Mouse (Mus musculus) intestine, embryonic 14.5 days (tissue): ENCODE measurements around the gene Mtf2. TPM values are rescaled to one million over a fixed set of nuclear protein-coding genes. Genes with fewer than 3 reads are reported as not detected.

Experiments used
- ATAC-seq: fragments of 200-750 bp; cut with Nextera tagmentation; replicated peaks from 2 replicates; pipeline ENCODE4 v1.8.0; 2017; ENCODE audit warnings: low read depth, moderate number of reproducible peaks, moderate TSS enrichment, moderate library complexity; ENCODE audit not compliant: low FRiP score, low TSS enrichment
- DNase-seq: peaks from one replicate; pipeline ENCODE4 v3.0.0-alpha.2; 2018; ENCODE audit warnings: low spot score
- H3K27ac ChIP-seq: fragments of 300-500 bp; sonication (generic); 2 replicates; pipeline ENCODE4 v1.5.1; 2014; ENCODE audit warnings: low read depth, mild to moderate bottlenecking, control low read depth
- H3K27me3 ChIP-seq: fragments of 300-500 bp; sonication (generic); replicated peaks from 2 replicates; pipeline ENCODE4 v1.6.1; 2014; ENCODE audit warnings: low read length, control low read depth; ENCODE audit not compliant: control insufficient read depth, insufficient read depth
- H3K36me3 ChIP-seq: fragments of 300-500 bp; sonication (generic); 2 replicates; pipeline ENCODE4 v1.6.1; 2014; ENCODE audit warnings: low read length, control low read depth; ENCODE audit not compliant: control insufficient read depth, insufficient read depth
- H3K4me1 ChIP-seq: fragments of 300-500 bp; sonication (generic); replicated peaks from 2 replicates; pipeline ENCODE4 v1.6.1; 2014; ENCODE audit warnings: low read length, control low read depth, mixed read lengths; ENCODE audit not compliant: control insufficient read depth, insufficient read depth
- H3K4me2 ChIP-seq: fragments of 300-500 bp; sonication (generic); 2 replicates; pipeline ENCODE4 v1.6.1; 2014; ENCODE audit warnings: low read length
- H3K4me3 ChIP-seq: fragments of 300-500 bp; sonication (generic); 2 replicates; pipeline ENCODE4 v1.5.1; 2014; ENCODE audit warnings: low read depth, low read length, control low read depth, mixed read lengths
- H3K9ac ChIP-seq: fragments of 300-500 bp; sonication (generic); 2 replicates; pipeline ENCODE4 v1.6.1; 2014; ENCODE audit warnings: mild to moderate bottlenecking, low read length
- H3K9me3 ChIP-seq: fragments of 300-500 bp; sonication (generic); 2 replicates; pipeline ENCODE4 v1.6.1; 2016; ENCODE audit warnings: low read length, control low read depth; ENCODE audit not compliant: control insufficient read depth
- WGBS: fragments of 180-500 bp; shearing (Covaris S2); extraction: QIAGEN DNeasy Blood & Tissue Kit; methylation state at CpG from one replicate; pipeline ENCODE4 v1.1.7; 2014; 5-methylcytosine and 5-hydroxymethylcytosine counted together
- polyA plus RNA-seq: library from polyadenylated mRNA; unstranded; fragments of >200 nt; fragmentation: Nextera tagmentation; extraction: Ambion mirVana; gene quantifications from 2 replicates; pipeline ENCODE4 v1.2.1, GENCODE M21; 2014

Gene Mtf2
- polyA plus RNA-seq, 1 experiment from 2014 or later: 96.6 TPM

DNA sequence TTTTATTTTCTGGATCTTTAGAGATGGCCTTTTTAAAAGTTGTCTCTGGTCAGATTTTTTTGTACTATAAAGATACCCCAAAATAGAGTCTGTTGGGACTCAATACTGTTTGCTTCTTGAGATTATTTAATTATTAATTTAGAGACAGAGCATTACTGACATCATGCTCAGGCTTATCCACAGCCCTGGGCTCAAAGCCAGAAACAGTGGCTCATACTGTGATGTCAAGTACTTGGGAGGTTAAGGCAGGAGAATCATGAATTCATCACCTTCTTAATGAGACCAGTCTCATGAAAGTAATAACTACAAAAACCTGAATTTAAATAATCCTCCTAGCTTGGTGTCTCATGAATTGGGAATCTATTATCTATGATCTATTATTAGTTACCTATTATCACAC lies 34.7 kb downstream of the Mtf2 start:
- ATAC-seq: no peak
- H3K36me3 ChIP-seq: peaks cover 83% of the 10 kb centered on the region
- no peaks in the 10 kb centered on the region for H3K4me1 ChIP-seq
- H3K27me3 ChIP-seq: no peaks in the 10 kb centered on the region
- no peak overlapping the region for H3K4me2 ChIP-seq
- H3K9me3 ChIP-seq: no peaks in the 10 kb centered on the region
- DNase-seq: no peak
- no peak overlapping the region for H3K9ac ChIP-seq
- no peak overlapping the region for H3K27ac ChIP-seq
- H3K4me3 ChIP-seq: no peak overlapping the region

DNA sequence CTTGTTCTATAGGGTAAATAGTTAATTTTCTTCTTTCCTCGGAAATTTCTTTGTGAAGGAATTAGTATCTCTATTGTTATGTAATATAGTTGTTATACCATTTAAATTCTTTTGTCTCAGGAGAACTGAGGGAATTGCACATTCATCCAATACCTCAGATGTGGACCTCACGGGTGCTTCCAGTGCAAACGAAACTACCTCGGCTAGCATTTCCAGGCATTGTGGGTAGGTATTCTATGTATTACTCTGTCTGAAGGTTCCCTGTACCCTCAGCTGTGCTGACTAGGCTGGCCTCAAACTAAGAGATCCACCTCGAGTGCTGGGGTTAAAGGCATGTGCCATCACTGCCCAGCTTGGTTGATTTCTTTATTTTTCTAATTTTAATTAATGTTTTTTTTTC lies 38.8 kb downstream of the Mtf2 start:
- Histone ChIP-seq H3K4me1 (no peaks in the 10 kb centered on the region), H3K27me3 (no peaks in the 10 kb centered on the region), H3K9me3 (no peaks in the 10 kb centered on the region), H3K27ac (no peak overlapping the region), H3K4me3 (no peak overlapping the region), H3K36me3 (peaks cover 75% of the 10 kb centered on the region), H3K4me2 (no peak overlapping the region), H3K9ac (no peak overlapping the region)
- no peak for ATAC-seq
- WGBS: 90% methylated on average over 5 of the region's 5 CpGs
- DNase-seq: no peak

DNA sequence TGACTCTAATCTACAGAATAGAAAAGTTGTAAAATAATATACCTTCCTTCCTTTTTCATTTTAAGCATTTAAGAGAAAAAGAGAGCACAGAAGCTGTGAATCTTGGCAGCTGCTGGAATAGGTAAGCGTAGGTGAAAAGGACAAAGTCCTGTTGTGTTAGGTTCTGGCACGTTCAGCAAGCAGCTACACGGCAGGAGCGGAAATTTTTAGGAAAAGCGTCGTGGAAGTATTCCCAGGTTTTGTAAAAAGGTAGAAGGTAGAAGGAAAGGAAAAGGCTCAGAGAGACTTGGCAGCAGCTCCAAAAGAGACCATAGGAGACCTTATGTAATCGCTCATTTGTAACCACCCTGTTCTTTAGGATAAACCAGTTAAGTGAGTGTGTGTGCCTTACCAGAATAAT lies 43.9 kb downstream of the Mtf2 start:
- Histone ChIP-seq H3K36me3 (peaks cover 49% of the 10 kb centered on the region), H3K4me1 (no peaks in the 10 kb centered on the region), H3K4me3 (no peak overlapping the region), H3K27ac (no peak overlapping the region), H3K9ac (no peak overlapping the region), H3K9me3 (no peaks in the 10 kb centered on the region), H3K4me2 (no peak overlapping the region), H3K27me3 (no peaks in the 10 kb centered on the region)
- ATAC-seq (no peak), DNase-seq (no peak)
- 96% methylated on average over 7 of the region's 7 CpGs for WGBS

DNA sequence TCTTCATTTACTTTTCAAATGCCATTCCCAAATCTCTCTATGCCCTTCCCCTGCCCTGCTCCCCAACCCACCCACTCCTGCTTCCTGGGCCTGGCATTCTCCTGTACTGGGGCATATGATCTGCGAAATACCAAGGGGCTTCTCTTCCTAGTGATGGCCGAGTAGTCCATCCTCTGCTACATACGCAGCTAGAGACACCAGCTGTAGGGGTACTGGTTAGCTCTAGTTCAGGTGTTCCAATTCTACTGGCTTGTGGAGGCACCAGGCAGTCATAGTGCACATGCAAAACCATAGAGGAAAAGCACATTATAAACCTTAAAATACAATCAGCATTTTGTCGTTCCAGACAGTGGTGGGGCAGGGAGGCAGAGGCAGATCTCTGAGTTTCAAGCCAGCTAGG lies 52.2 kb downstream of the Mtf2 start:
- no peaks in the 10 kb centered on the region for H3K9me3 ChIP-seq
- H3K4me3 ChIP-seq: no peak overlapping the region
- 94% methylated on average over 4 of the region's 4 CpGs for WGBS
- H3K36me3 ChIP-seq: peaks cover 4% of the 10 kb centered on the region; the same call in 1 of the 2 replicates
- no peak overlapping the region for H3K9ac ChIP-seq
- H3K4me2 ChIP-seq: no peak overlapping the region
- H3K27ac ChIP-seq: no peak overlapping the region
- DNase-seq (no peak), ATAC-seq (no peak)
- H3K4me1 ChIP-seq: no peaks in the 10 kb centered on the region
- no peaks in the 10 kb centered on the region for H3K27me3 ChIP-seq

DNA sequence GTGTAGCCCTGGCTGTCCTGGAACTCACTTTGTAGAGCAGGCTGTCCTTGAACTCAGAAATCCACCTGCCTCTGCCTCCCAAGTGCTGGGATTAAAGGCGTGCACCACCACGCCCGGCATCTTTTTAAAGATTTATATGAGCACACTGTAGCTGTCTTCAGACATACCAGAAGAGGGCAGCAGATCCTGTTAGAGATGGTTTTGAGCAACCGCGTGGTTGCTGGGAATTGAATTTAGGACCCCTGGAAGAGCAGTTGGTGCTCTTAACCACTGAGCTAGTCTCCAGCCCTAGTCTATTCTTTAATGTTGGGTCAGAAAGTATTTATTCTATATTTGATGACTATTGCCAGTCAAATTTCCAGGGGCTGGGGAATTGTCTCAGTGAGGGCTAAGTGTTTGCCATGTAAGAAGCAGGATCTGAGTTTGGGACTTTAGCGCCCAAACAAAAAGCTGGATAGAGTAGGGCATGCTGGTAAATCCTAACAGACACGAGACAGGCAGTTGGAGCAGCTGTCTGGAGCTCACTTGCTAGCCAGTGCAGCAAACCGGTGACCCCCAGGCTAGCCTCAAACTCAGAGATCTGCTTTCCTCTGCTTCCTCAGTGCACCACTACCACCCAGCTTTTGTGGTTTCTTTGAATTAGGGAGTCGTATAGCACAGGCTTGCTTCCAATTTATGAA lies 54.9 kb downstream of the Mtf2 start:
- no peak overlapping the region for H3K27ac ChIP-seq
- DNase-seq (no peak), ATAC-seq (no peak)
- H3K36me3 ChIP-seq: peaks cover 8% of the 10 kb centered on the region; the same call in 1 of the 2 replicates
- no peaks in the 10 kb centered on the region for H3K4me1 ChIP-seq
- no peak overlapping the region for H3K9ac ChIP-seq
- 85% methylated on average over 9 of the region's 9 CpGs for WGBS
- H3K9me3 ChIP-seq: no peaks in the 10 kb centered on the region
- no peak overlapping the region for H3K4me3 ChIP-seq
- H3K4me2 ChIP-seq: no peak overlapping the region
- H3K27me3 ChIP-seq: no peaks in the 10 kb centered on the region

DNA sequence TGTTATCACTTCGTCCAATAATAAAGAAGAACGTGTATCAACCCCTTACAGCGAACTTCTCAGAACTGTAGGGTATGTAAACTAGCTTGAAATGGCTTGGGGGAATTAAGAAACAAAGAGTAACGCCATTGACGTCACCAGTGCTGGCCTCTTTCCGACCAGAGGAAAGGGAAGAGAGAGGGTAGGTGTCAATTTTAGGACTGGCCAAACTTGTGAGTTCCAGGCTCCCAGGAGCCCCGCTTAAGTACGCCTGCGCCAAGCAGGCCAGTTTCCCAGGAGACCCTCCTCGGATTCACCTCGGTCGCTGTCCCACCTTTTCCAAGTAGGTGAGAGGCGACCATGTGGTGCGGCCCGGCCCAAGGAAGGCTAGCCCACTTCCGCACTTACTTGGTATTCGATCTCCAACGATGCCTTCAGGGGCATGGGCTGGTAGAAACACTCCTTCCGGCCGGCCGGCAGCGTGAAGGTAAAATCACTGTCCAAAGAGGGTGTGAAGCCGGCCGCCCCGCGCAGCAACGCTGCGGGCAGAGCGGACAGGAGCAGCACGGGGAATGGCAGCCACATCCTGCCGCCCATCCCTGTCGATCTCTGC lies 66.5 kb downstream of the Mtf2 start:
- H3K4me1 ChIP-seq: peaks cover 7% of the 10 kb centered on the region; the same call in 1 of the 2 replicates
- DNase-seq (no peak), ATAC-seq (peak; percentile 70)
- H3K4me3 ChIP-seq: peak overlapping the region; percentile 91
- peak overlapping the region; percentile 83 for H3K9ac ChIP-seq
- peaks cover 15% of the 10 kb centered on the region for H3K36me3 ChIP-seq
- H3K4me2 ChIP-seq: peak overlapping the region; percentile 45
- H3K27ac ChIP-seq: peak overlapping the region; percentile 91
- WGBS: 0% methylated on average over 32 of the region's 32 CpGs
- no peaks in the 10 kb centered on the region for H3K27me3 ChIP-seq
- H3K9me3 ChIP-seq: no peaks in the 10 kb centered on the region

DNA sequence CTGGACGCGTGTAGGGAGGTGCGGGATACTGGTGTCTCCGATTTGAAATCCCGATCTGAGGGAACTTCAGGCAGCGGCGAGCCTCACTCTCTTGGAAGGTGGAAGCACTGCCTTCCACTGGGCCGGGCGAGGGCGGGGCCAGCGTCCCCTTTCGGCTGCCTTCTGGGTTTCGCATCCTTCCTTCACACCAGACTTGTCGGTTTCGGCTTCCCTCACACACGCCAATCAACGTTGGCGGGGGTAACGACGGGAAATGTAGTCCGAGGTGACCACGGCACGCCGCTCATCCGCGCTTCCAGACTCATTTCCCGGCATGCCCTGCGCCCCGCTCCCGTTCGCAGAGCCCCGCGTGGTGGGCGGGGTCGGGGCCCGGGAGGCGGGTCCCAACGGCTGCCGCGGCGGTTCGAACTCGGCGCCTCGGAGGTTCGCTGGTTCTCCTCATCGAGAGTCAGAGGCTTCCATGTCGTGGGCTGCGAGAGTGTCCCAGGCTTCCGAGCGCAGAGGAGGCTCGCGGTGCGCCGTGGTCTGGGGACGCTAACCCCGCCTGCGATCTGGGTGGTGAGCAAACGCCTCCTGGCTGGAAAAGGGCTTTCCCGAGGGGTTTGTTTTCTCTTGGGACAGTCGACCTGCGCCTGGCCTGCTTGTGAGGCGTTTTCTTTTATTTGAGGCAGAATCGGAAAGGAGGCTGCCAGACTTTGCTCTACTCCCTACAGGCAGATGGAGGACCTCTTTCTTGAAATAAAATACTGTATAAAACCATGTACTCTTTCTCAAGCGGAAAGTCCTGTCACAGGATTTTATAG lies 67.2 kb downstream of the Mtf2 start, which contains the start of the genes Tmed5 and Ccdc18:
Gene Tmed5, minus strand, starts transcription at position 180 of the 803 bp plus-strand sequence.
Gene Ccdc18, plus strand, starts transcription at position 435 of the 803 bp plus-strand sequence.
- ATAC-seq (peak; percentile 99), DNase-seq (peak; percentile 97)
- Histone ChIP-seq H3K4me3 (peak within 1 kb of the TSS; percentile 91), H3K27me3 (no peaks in the 10 kb centered on the region), H3K36me3 (peaks cover 15% of the 10 kb centered on the region), H3K9me3 (no peaks in the 10 kb centered on the region), H3K4me2 (peak within 1 kb of the TSS; percentile 75), H3K9ac (peak within 1 kb of the TSS; percentile 83), H3K27ac (peak within 1 kb of the TSS; percentile 91), H3K4me1 (peaks cover 7% of the 10 kb centered on the region; the same call in 1 of the 2 replicates)
- WGBS: under 1% methylated on average over 65 of the region's 65 CpGs

DNA sequence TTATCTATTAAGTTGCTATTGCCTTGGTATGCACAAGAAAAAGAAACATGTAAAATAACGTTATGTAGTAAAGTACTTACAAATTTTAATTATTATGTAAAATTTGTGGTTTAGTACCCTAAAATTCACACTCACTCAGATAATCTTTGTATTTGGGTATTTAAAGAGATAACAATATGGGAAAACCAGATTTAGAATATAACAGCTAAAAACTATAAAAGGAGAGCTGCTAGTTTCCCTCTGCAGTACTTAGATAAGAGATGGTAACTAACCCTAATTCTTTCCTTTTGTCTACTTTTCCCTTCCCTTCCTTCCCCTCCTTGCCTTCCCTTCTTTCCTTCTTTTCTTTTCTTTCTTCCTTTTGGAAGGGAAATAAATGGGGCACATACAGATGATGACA lies 87.1 kb downstream of the Mtf2 start:
- no peaks in the 10 kb centered on the region for H3K27me3 ChIP-seq
- no peak overlapping the region for H3K4me3 ChIP-seq
- ATAC-seq (no peak), DNase-seq (no peak)
- H3K27ac ChIP-seq: no peak overlapping the region
- no peak overlapping the region for H3K4me2 ChIP-seq
- 0 out of 2 replicates have a peak, but pooled peaks cover 4% of the 10 kb centered on the region for H3K36me3 ChIP-seq
- H3K9me3 ChIP-seq: no peaks in the 10 kb centered on the region
- H3K4me1 ChIP-seq: no peaks in the 10 kb centered on the region
- 90% methylated on average over 1 of the region's 1 CpGs for WGBS
- no peak overlapping the region for H3K9ac ChIP-seq
